Mouse (Mus musculus): ENCODE results near the gene Brsk2. TPM values are rescaled to one million over a fixed set of nuclear protein-coding genes. Genes with fewer than 3 reads are reported as not detected.
A peak's percentile ranks its signal among the peaks of the same experiment; 100 is the strongest.

The Brsk2 gene
- polyA plus RNA-seq, 1 experiment: 1.8 TPM

- no peak overlapping the region for H3K27ac ChIP-seq (replicated peaks; ENCODE audit: low read depth, low read length)
- no peak overlapping the region for H3K4me3 ChIP-seq (ENCODE audit: insufficient read depth, low read depth, low read length)
- no peaks in the 10 kb centered on the region for H3K4me1 ChIP-seq (ENCODE audit: control insufficient read depth, insufficient read depth, insufficient read length, low read length)
Observed at GRCm38 (mm10) chr7:141948045-141948444, 1.5 kb upstream of the Brsk2 start.

GRCm38 (mm10) chr7:141949799-141950103 lies 200 bp downstream of the Brsk2 start:
- Histone ChIP-seq H3K4me1 (ENCODE audit: control insufficient read depth, insufficient read depth, insufficient read length, low read length) (no peaks in the 10 kb centered on the region), H3K27ac (replicated peaks; ENCODE audit: low read depth, low read length) (no peak overlapping the region), H3K4me3 (ENCODE audit: insufficient read depth, low read depth, low read length) (peak overlapping the region; percentile 21; the same call in 1 of the 2 replicates)

- Histone ChIP-seq H3K4me3 (ENCODE audit: insufficient read depth, low read depth, low read length) (peak overlapping the region; percentile 21; the same call in 1 of the 2 replicates), H3K4me1 (ENCODE audit: control insufficient read depth, insufficient read depth, insufficient read length, low read length) (no peaks in the 10 kb centered on the region), H3K27ac (replicated peaks; ENCODE audit: low read depth, low read length) (no peak overlapping the region)
Observed at GRCm38 (mm10) chr7:141950104-141951013, 808 bp downstream of the Brsk2 start.

- Histone ChIP-seq H3K4me3 (ENCODE audit: insufficient read depth, low read depth, low read length) (no peak overlapping the region), H3K4me1 (ENCODE audit: control insufficient read depth, insufficient read depth, insufficient read length, low read length) (no peaks in the 10 kb centered on the region), H3K27ac (replicated peaks; ENCODE audit: low read depth, low read length) (no peak overlapping the region)
Observed at GRCm38 (mm10) chr7:141951821-141952220, 2.3 kb downstream of the Brsk2 start.

GRCm38 (mm10) chr7:141952920-141953319 lies 3.4 kb downstream of the Brsk2 start:
- no peak overlapping the region for H3K4me3 ChIP-seq (ENCODE audit: insufficient read depth, low read depth, low read length)

GRCm38 (mm10) chr7:141953616-141954015 lies 4.1 kb downstream of the Brsk2 start:
- no peak overlapping the region for H3K27ac ChIP-seq (replicated peaks; ENCODE audit: low read depth, low read length)
- H3K4me3 ChIP-seq (ENCODE audit: insufficient read depth, low read depth, low read length): no peak overlapping the region
- H3K4me1 ChIP-seq (ENCODE audit: control insufficient read depth, insufficient read depth, insufficient read length, low read length): no peaks in the 10 kb centered on the region

More at GRCm38 (mm10) chr7:141952920-141953319, 3.4 kb downstream of the Brsk2 start:
- H3K4me1 ChIP-seq (ENCODE audit: control insufficient read depth, insufficient read depth, insufficient read length, low read length): no peaks in the 10 kb centered on the region
- H3K27ac ChIP-seq (replicated peaks; ENCODE audit: low read depth, low read length): no peak overlapping the region

GRCm38 (mm10) chr7:141955565-141956173 lies 6.1 kb downstream of the Brsk2 start:
- H3K4me1 ChIP-seq (ENCODE audit: control insufficient read depth, insufficient read depth, insufficient read length, low read length): no peaks in the 10 kb centered on the region
- no peak overlapping the region for H3K27ac ChIP-seq (replicated peaks; ENCODE audit: low read depth, low read length)
- no peak overlapping the region for H3K4me3 ChIP-seq (ENCODE audit: insufficient read depth, low read depth, low read length)

- H3K4me1 ChIP-seq (ENCODE audit: control insufficient read depth, insufficient read depth, insufficient read length, low read length): no peaks in the 10 kb centered on the region
- H3K4me3 ChIP-seq (ENCODE audit: insufficient read depth, low read depth, low read length): no peak overlapping the region
Observed at GRCm38 (mm10) chr7:141956174-141956566, 6.6 kb downstream of the Brsk2 start.

GRCm38 (mm10) chr7:141957524-141958051 lies 8.0 kb downstream of the Brsk2 start:
- no peak overlapping the region for H3K27ac ChIP-seq (replicated peaks; ENCODE audit: low read depth, low read length)
- H3K4me3 ChIP-seq (ENCODE audit: insufficient read depth, low read depth, low read length): no peak overlapping the region
- no peaks in the 10 kb centered on the region for H3K4me1 ChIP-seq (ENCODE audit: control insufficient read depth, insufficient read depth, insufficient read length, low read length)

More at GRCm38 (mm10) chr7:141956174-141956566, 6.6 kb downstream of the Brsk2 start:
- H3K27ac ChIP-seq (replicated peaks; ENCODE audit: low read depth, low read length): no peak overlapping the region

GRCm38 (mm10) chr7:141958211-141958610 lies 8.7 kb downstream of the Brsk2 start:
- H3K4me3 ChIP-seq (ENCODE audit: insufficient read depth, low read depth, low read length): no peak overlapping the region
- no peaks in the 10 kb centered on the region for H3K4me1 ChIP-seq (ENCODE audit: control insufficient read depth, insufficient read depth, insufficient read length, low read length)
- no peak overlapping the region for H3K27ac ChIP-seq (replicated peaks; ENCODE audit: low read depth, low read length)

GRCm38 (mm10) chr7:141959133-141959532 lies 9.6 kb downstream of the Brsk2 start:
- no peak overlapping the region for H3K27ac ChIP-seq (replicated peaks; ENCODE audit: low read depth, low read length)
- H3K4me3 ChIP-seq (ENCODE audit: insufficient read depth, low read depth, low read length): no peak overlapping the region
- H3K4me1 ChIP-seq (ENCODE audit: control insufficient read depth, insufficient read depth, insufficient read length, low read length): no peaks in the 10 kb centered on the region

GRCm38 (mm10) chr7:141960926-141961325 lies 11.4 kb downstream of the Brsk2 start:
- Histone ChIP-seq H3K4me1 (ENCODE audit: control insufficient read depth, insufficient read depth, insufficient read length, low read length) (no peaks in the 10 kb centered on the region), H3K27ac (replicated peaks; ENCODE audit: low read depth, low read length) (no peak overlapping the region), H3K4me3 (ENCODE audit: insufficient read depth, low read depth, low read length) (no peak overlapping the region)

GRCm38 (mm10) chr7:141961491-141961890 lies 11.9 kb downstream of the Brsk2 start:
- H3K4me3 ChIP-seq (ENCODE audit: insufficient read depth, low read depth, low read length): no peak overlapping the region
- no peak overlapping the region for H3K27ac ChIP-seq (replicated peaks; ENCODE audit: low read depth, low read length)
- no peaks in the 10 kb centered on the region for H3K4me1 ChIP-seq (ENCODE audit: control insufficient read depth, insufficient read depth, insufficient read length, low read length)

GRCm38 (mm10) chr7:141962521-141962920 lies 13.0 kb downstream of the Brsk2 start:
- Histone ChIP-seq H3K4me3 (ENCODE audit: insufficient read depth, low read depth, low read length) (no peak overlapping the region), H3K4me1 (ENCODE audit: control insufficient read depth, insufficient read depth, insufficient read length, low read length) (no peaks in the 10 kb centered on the region), H3K27ac (replicated peaks; ENCODE audit: low read depth, low read length) (no peak overlapping the region)

- no peak overlapping the region for H3K4me3 ChIP-seq (ENCODE audit: insufficient read depth, low read depth, low read length)
- H3K27ac ChIP-seq (replicated peaks; ENCODE audit: low read depth, low read length): no peak overlapping the region
- H3K4me1 ChIP-seq (ENCODE audit: control insufficient read depth, insufficient read depth, insufficient read length, low read length): no peaks in the 10 kb centered on the region
Observed at GRCm38 (mm10) chr7:141966281-141966680, 16.7 kb downstream of the Brsk2 start.
